Mouse (Mus musculus) splenic B cell, adult 2 months (primary cell): ENCODE data around the gene E330021D16Rik.

Source experiments
- DNase-seq: peaks from one replicate; pipeline ENCODE4 v3.0.0-alpha.2; 2011; ENCODE audit warnings: low read depth, low spot score
- H3K27me3 ChIP-seq: 2 replicates; pipeline ENCODE4 v1.6.1; 2012; ENCODE audit warnings: mild to moderate bottlenecking, low read length, moderate library complexity, mixed read lengths; ENCODE audit not compliant: control insufficient read depth, poor library complexity, insufficient read depth, severe bottlenecking
- H3K36me3 ChIP-seq: 2 replicates; pipeline ENCODE4 v1.6.1; 2012; ENCODE audit warnings: mild to moderate bottlenecking, low read length, moderate library complexity, mixed read lengths; ENCODE audit not compliant: control insufficient read depth, poor library complexity, insufficient read depth, severe bottlenecking

Gene E330021D16Rik

GRCm38 (mm10) chr6:136431169-136431895 is 16.0 kb upstream of the E330021D16Rik start:
- DNase-seq = no peak
- H3K36me3 ChIP-seq = no peaks in the 10 kb centered on the region
- no peaks in the 10 kb centered on the region for H3K27me3 ChIP-seq

- Histone ChIP-seq H3K36me3 (no peaks in the 10 kb centered on the region), H3K27me3 (no peaks in the 10 kb centered on the region)
- DNase-seq = no peak
Measured at GRCm38 (mm10) chr6:136429441-136429840, 14.1 kb upstream of the E330021D16Rik start.

GRCm38 (mm10) chr6:136428412-136428811 is 13.0 kb upstream of the E330021D16Rik start:
- no peaks in the 10 kb centered on the region for H3K27me3 ChIP-seq
- H3K36me3 ChIP-seq = no peaks in the 10 kb centered on the region
- no peak for DNase-seq

GRCm38 (mm10) chr6:136427240-136427639 is 11.9 kb upstream of the E330021D16Rik start:
- no peaks in the 10 kb centered on the region for H3K36me3 ChIP-seq
- no peaks in the 10 kb centered on the region for H3K27me3 ChIP-seq
- no peak for DNase-seq

- Histone ChIP-seq H3K36me3 (no peaks in the 10 kb centered on the region), H3K27me3 (no peaks in the 10 kb centered on the region)
- no peak for DNase-seq
Measured at GRCm38 (mm10) chr6:136425956-136426355, 10.6 kb upstream of the E330021D16Rik start.

GRCm38 (mm10) chr6:136424166-136424565 is 8.8 kb upstream of the E330021D16Rik start:
- no peak for DNase-seq
- no peaks in the 10 kb centered on the region for H3K27me3 ChIP-seq
- no peaks in the 10 kb centered on the region for H3K36me3 ChIP-seq

- DNase-seq = no peak
- Histone ChIP-seq H3K36me3 (no peaks in the 10 kb centered on the region), H3K27me3 (no peaks in the 10 kb centered on the region)
Measured at GRCm38 (mm10) chr6:136423201-136423600, 7.8 kb upstream of the E330021D16Rik start.

GRCm38 (mm10) chr6:136422084-136422853 is 6.9 kb upstream of the E330021D16Rik start:
- H3K36me3 ChIP-seq = no peaks in the 10 kb centered on the region
- peak; percentile 87 for DNase-seq
- H3K27me3 ChIP-seq = no peaks in the 10 kb centered on the region

GRCm38 (mm10) chr6:136421059-136421458 is 5.7 kb upstream of the E330021D16Rik start:
- H3K36me3 ChIP-seq = no peaks in the 10 kb centered on the region
- no peaks in the 10 kb centered on the region for H3K27me3 ChIP-seq
- DNase-seq = peak; percentile 66

GRCm38 (mm10) chr6:136418889-136419835 is 3.8 kb upstream of the E330021D16Rik start:
- DNase-seq = no peak
- Histone ChIP-seq H3K36me3 (no peaks in the 10 kb centered on the region), H3K27me3 (no peaks in the 10 kb centered on the region)

GRCm38 (mm10) chr6:136418333-136418848 is 3.0 kb upstream of the E330021D16Rik start:
- H3K36me3 ChIP-seq = no peaks in the 10 kb centered on the region
- no peak for DNase-seq
- no peaks in the 10 kb centered on the region for H3K27me3 ChIP-seq

GRCm38 (mm10) chr6:136417864-136418263 is 2.5 kb upstream of the E330021D16Rik start:
- no peaks in the 10 kb centered on the region for H3K27me3 ChIP-seq
- peak; percentile 22 for DNase-seq
- H3K36me3 ChIP-seq = no peaks in the 10 kb centered on the region

GRCm38 (mm10) chr6:136413856-136414362 is 1.5 kb downstream of the E330021D16Rik start:
- H3K36me3 ChIP-seq = no peaks in the 10 kb centered on the region
- no peaks in the 10 kb centered on the region for H3K27me3 ChIP-seq
- DNase-seq = no peak

- DNase-seq = no peak
- Histone ChIP-seq H3K36me3 (no peaks in the 10 kb centered on the region), H3K27me3 (no peaks in the 10 kb centered on the region)
Measured at GRCm38 (mm10) chr6:136407608-136408192, 7.7 kb downstream of the E330021D16Rik start.
